13 mouse cellular contexts compared by ENCODE assay signal in genomic region chr3:100911498-100912213, GRCm38 (mm10). TPM values are rescaled to one million over a fixed set of nuclear protein-coding genes. Genes with fewer than 3 reads are reported as not detected.
DNase-seq lines count a peak whose midpoint lies in the region; ATAC-seq and TF ChIP-seq lines count a peak whose summit lies in the region.
"Had no signal": no experiment of that assay in that cellular context is flagged by ENCODE, and none has a peak within 500 bp of the region (broad histone marks: within the 10 kb centered on the region; RNA-seq: fewer than 3 reads in every experiment).

No protein-coding gene starts in this region.

- 0 out of 2 replicates have a peak, but pooled peaks cover 4% of the 10 kb centered on the region for H3K4me1 ChIP-seq in kidney, postnatal 0 days (replicated peaks; ENCODE audit: insufficient read depth, low read length)
- no peaks in the 10 kb centered on the region for H3K4me1 ChIP-seq in limb, embryonic 11.5 days (ENCODE audit: control insufficient read depth, insufficient read depth, low read length)
- H3K4me1 ChIP-seq: hindbrain, embryonic 15.5 days had no signal

- H3K9ac ChIP-seq in kidney, postnatal 0 days (ENCODE audit: low read depth, low read length), result no peak overlapping the region
- H3K9ac ChIP-seq in limb, embryonic 11.5 days (ENCODE audit: low read length), result no peak overlapping the region
- H3K9ac ChIP-seq: hindbrain, embryonic 15.5 days had no signal

- WGBS in kidney, postnatal 0 days, result 47% methylated on average over 7 of the region's 7 CpGs
- 70% methylated on average over 7 of the region's 7 CpGs for WGBS in limb, embryonic 11.5 days

- no peaks in the 10 kb centered on the region for H3K36me3 ChIP-seq in kidney, postnatal 0 days (ENCODE audit: insufficient read depth, low read length)
- no peaks in the 10 kb centered on the region for H3K36me3 ChIP-seq in limb, embryonic 11.5 days (ENCODE audit: control insufficient read depth, insufficient read depth, low read length)
- H3K36me3 ChIP-seq: hindbrain, embryonic 15.5 days had no signal

- H3K4me2 ChIP-seq in kidney, postnatal 0 days (ENCODE audit: low read length), result no peak overlapping the region
- no peak overlapping the region for H3K4me2 ChIP-seq in limb, embryonic 11.5 days (ENCODE audit: low read depth, severe bottlenecking)
- H3K4me2 ChIP-seq: hindbrain, embryonic 15.5 days had no signal

- no peaks in the 10 kb centered on the region for H3K9me3 ChIP-seq in kidney, postnatal 0 days (replicated peaks; ENCODE audit: low read length)
- no peaks in the 10 kb centered on the region for H3K9me3 ChIP-seq in limb, embryonic 11.5 days (ENCODE audit: control insufficient read depth, low read length)
- H3K9me3 ChIP-seq: hindbrain, embryonic 15.5 days had no signal

- H3K4me3 ChIP-seq in kidney, postnatal 0 days (replicated peaks; ENCODE audit: low read depth, low read length), result no peak overlapping the region
- H3K4me3 ChIP-seq in limb, embryonic 11.5 days (ENCODE audit: low read depth, low read length), result no peak overlapping the region
- H3K4me3 ChIP-seq: hindbrain, embryonic 15.5 days had no signal

- no peaks in the 10 kb centered on the region for H3K27me3 ChIP-seq in kidney, postnatal 0 days (ENCODE audit: insufficient read depth, low read length)
- H3K27me3 ChIP-seq in limb, embryonic 11.5 days (ENCODE audit: control insufficient read depth, insufficient read depth, low read length), result no peaks in the 10 kb centered on the region
- H3K27me3 ChIP-seq: hindbrain, embryonic 15.5 days had no signal

- DNase-seq in adrenal gland, postnatal 14 days, result peak; percentile 26
- DNase-seq in adrenal gland, postnatal 4 days (ENCODE audit: low spot score in 2 of 2), result no peak
- peak; percentile 57 for DNase-seq in kidney, postnatal 0 days (ENCODE audit: low spot score)
- DNase-seq in kidney, postnatal 25 days, result no peak
- peak; percentile 32 for DNase-seq in NIH3T3 (ENCODE audit: low read depth)
- DNase-seq in limb, embryonic 11.5 days (ENCODE audit: low spot score), result no peak
- DNase-seq in retina, embryonic 14.5 days (ENCODE audit: low spot score), result no peak
- DNase-seq in gastrocnemius, postnatal 14 days, result no peak
- DNase-seq: cerebellum, adult 11-12 months; liver; lung, postnatal 36 days had no signal

- TF ChIP-seq CTCF in kidney, postnatal 0 days (IDR thresholded peaks at IDR 0.05; ENCODE audit: low read depth), result no peak

- intact Hi-C loops in gastrocnemius, postnatal 14 days (cut with DNase I; ENCODE audit: low total_unique reads), result no loop called here

- no peak overlapping the region for H3K27ac ChIP-seq in kidney, postnatal 0 days
- H3K27ac ChIP-seq in limb, embryonic 11.5 days (replicated peaks; ENCODE audit: low read depth, low read length), result 0 out of 2 replicates have a peak overlapping the region, but pooled peaks have one; percentile 30
- H3K27ac ChIP-seq: hindbrain, embryonic 15.5 days had no signal

- ATAC-seq in kidney, postnatal 0 days (replicated peaks; ENCODE audit: low FRiP score, low read depth), result no peak
- ATAC-seq in limb, embryonic 11.5 days (ENCODE audit: insufficient number of reproducible peaks, low FRiP score, low TSS enrichment, low read depth), result peak; percentile 15; the same call in 1 of the 2 replicates
- ATAC-seq: forebrain, embryonic 16.5 days had no signal

RNA-seq across cellular contexts. Expression of gene Trim45, which starts 10.3 kb away (rescaled TPM):
- 3.0 and 3.5 TPM in 2 replicates for total RNA-seq in adrenal gland, postnatal 14 days (2021)
- total RNA-seq in adrenal gland, postnatal 4 days (2021), result 1 to 10 TPM; 5.7 to 6.3 TPM
- 4.9 and 5.5 TPM in 2 replicates for polyA plus RNA-seq in kidney, postnatal 0 days (2015; fragmentation: Nextera tagmentation; extraction: Ambion mirVana)
- 3.2 and 7.6 TPM in 2 replicates for polyA plus RNA-seq in limb, embryonic 11.5 days (2014; fragmentation: Nextera tagmentation; extraction: Ambion mirVana)
- total RNA-seq in gastrocnemius, postnatal 14 days (2021), result 1 to 10 TPM; 4.9 to 7.2 TPM

RNA-seq across cellular contexts. Expression of gene Ttf2, which starts 57.8 kb away (rescaled TPM):
- 9.5 and 10.7 TPM in 2 replicates for total RNA-seq in adrenal gland, postnatal 14 days (2021)
- total RNA-seq in adrenal gland, postnatal 4 days (2021), result 10 to 100 TPM; 15.1 to 16.5 TPM
- polyA plus RNA-seq in kidney, postnatal 0 days (2015; fragmentation: Nextera tagmentation; extraction: Ambion mirVana), result 8.5 and 9.6 TPM in 2 replicates
- polyA plus RNA-seq in limb, embryonic 11.5 days (2014; fragmentation: Nextera tagmentation; extraction: Ambion mirVana), result 27.2 and 29.2 TPM in 2 replicates
- total RNA-seq in gastrocnemius, postnatal 14 days (2021), result 1 to 10 TPM; 4.5 to 4.8 TPM

Comparison
In these comparisons a context has a peak if more than half of its experiments do, and no peak if none do; other contexts are left out.
1. DNase-seq: peak in adrenal gland, postnatal 14 days (single experiment), kidney, postnatal 0 days (single experiment) and NIH3T3 (single experiment); none in adrenal gland, postnatal 4 days (0 of 2), kidney, postnatal 25 days (0 of 2), limb, embryonic 11.5 days (single experiment), retina, embryonic 14.5 days (single experiment) and gastrocnemius, postnatal 14 days (single experiment).